Mouse (Mus musculus): Measurements from ENCODE around the gene Mrpl52. TPM values are rescaled to one million over a fixed set of nuclear protein-coding genes. Genes with fewer than 3 reads are reported as not detected.

The Mrpl52 gene
- polyA plus RNA-seq, 1 experiment from 2014 or later, result 329 TPM

DNA sequence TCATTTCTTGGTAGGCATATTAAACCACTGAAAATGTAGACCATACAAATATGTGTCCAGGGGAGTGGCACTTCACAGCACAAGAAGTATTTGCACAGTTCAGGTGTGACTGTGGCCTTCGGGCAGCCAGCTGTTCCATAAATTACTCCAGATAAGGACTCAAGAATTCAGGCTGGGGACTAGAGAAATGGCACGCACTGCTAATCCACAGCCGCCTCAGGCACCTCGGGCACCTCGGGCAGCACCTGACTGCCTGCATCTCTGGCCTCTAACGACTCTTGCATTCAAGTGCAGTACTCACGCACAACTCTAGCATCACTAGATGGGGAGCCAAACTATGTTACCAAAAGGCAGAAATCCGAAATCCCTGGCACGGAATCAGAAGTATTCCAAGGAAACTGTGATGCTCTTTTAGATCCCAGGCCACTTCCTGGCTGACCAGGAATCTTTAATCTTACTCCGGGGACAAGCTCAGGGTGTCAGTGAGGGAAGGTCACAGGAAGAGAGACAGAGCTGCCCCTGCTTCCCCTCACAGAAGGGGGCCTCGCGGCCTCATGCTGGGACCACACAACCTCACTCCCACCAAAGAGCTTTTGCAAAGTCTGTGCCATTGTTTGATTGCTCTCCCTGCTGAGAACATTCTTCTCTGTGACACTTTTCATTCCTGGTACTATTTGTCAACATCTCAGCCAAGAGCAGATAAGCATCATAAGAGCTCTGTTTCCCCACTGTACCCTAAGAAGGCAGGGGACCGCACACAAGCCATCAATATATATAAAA, 11.3 kb upstream of the Mrpl52 start:
- Histone ChIP-seq H3K27me3 (replicated peaks; ENCODE audit: control insufficient read depth, insufficient read depth, low read length) (no peaks in the 10 kb centered on the region), H3K27ac (ENCODE audit: low read depth, low read length) (no peak overlapping the region), H3K4me1 (replicated peaks; ENCODE audit: control insufficient read depth, insufficient read depth, low read length) (peaks cover 27% of the 10 kb centered on the region), H3K4me2 (no peak overlapping the region), H3K4me3 (ENCODE audit: low read depth, low read length) (no peak overlapping the region), H3K36me3 (ENCODE audit: control insufficient read depth, insufficient read depth, low read length) (no peaks in the 10 kb centered on the region), H3K9ac (ENCODE audit: low read depth, low read length) (no peak overlapping the region), H3K9me3 (ENCODE audit: control insufficient read depth, low read length) (no peaks in the 10 kb centered on the region)
- ATAC-seq (replicated peaks; ENCODE audit: low FRiP score) (no peak), DNase-seq (ENCODE audit: low spot score) (no peak)
- 29% methylated on average over 13 of the region's 13 CpGs for WGBS

DNA sequence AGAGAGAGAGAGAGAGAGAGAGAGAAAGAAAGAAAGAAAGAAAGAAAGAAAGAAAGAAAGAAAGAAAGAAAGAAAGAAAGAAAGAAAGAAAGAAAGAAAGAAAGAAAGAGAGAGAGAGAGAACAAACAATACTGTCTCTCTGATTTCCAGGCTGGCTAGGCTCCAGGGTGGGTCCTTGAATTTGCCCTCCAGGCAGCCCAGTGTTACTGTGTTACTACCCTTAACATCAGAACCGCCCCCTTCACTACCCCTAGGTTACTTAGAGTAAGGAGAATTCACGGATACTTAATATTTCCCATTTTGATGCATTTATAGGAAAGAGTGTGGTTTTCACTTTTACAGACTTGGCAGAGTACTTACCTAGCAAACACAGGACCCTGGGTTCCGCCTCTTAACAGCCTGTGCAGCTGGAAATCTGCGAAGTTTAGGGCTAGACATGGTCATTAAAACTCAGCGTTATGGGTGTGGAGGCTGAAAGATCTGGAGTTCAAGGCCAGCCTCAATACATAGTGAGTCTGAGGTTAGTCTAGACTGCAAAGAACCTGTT, 10.4 kb upstream of the Mrpl52 start:
- H3K4me2 ChIP-seq, result no peak overlapping the region
- H3K4me3 ChIP-seq (ENCODE audit: low read depth, low read length), result no peak overlapping the region
- H3K4me1 ChIP-seq (replicated peaks; ENCODE audit: control insufficient read depth, insufficient read depth, low read length), result peaks cover 25% of the 10 kb centered on the region
- H3K27me3 ChIP-seq (replicated peaks; ENCODE audit: control insufficient read depth, insufficient read depth, low read length), result no peaks in the 10 kb centered on the region
- DNase-seq (ENCODE audit: low spot score), result no peak
- H3K36me3 ChIP-seq (ENCODE audit: control insufficient read depth, insufficient read depth, low read length), result no peaks in the 10 kb centered on the region
- WGBS, result 48% methylated on average over 5 of the region's 5 CpGs
- H3K9ac ChIP-seq (ENCODE audit: low read depth, low read length), result no peak overlapping the region
- no peak overlapping the region for H3K27ac ChIP-seq (ENCODE audit: low read depth, low read length)
- no peaks in the 10 kb centered on the region for H3K9me3 ChIP-seq (ENCODE audit: control insufficient read depth, low read length)
- ATAC-seq (replicated peaks; ENCODE audit: low FRiP score), result no peak

DNA sequence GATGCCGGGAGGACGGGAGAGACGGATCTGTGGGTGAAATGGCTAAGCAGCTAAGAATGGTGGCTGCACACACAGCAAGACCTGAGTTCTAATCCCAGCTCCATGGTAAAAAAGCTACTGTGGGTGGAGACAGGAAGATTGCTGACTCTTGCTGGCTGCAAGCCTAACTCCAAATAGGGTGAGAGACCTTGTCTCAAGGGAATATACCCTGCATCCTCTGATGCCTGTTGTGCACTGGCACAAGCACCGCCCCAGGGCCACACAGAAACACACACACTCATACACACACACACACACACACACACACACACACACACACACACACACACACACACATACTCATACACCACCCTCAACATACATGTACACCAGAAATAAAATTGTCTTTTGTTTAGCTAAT, 9.9 kb upstream of the Mrpl52 start:
- Histone ChIP-seq H3K4me2 (peak overlapping the region; percentile 73), H3K27me3 (replicated peaks; ENCODE audit: control insufficient read depth, insufficient read depth, low read length) (no peaks in the 10 kb centered on the region), H3K9ac (ENCODE audit: low read depth, low read length) (peak overlapping the region; percentile 54), H3K27ac (ENCODE audit: low read depth, low read length) (no peak overlapping the region), H3K9me3 (ENCODE audit: control insufficient read depth, low read length) (no peaks in the 10 kb centered on the region), H3K36me3 (ENCODE audit: control insufficient read depth, insufficient read depth, low read length) (no peaks in the 10 kb centered on the region), H3K4me3 (ENCODE audit: low read depth, low read length) (no peak overlapping the region; the same call in 1 of the 2 replicates), H3K4me1 (replicated peaks; ENCODE audit: control insufficient read depth, insufficient read depth, low read length) (peaks cover 25% of the 10 kb centered on the region)
- DNase-seq (ENCODE audit: low spot score) (no peak), ATAC-seq (replicated peaks; ENCODE audit: low FRiP score) (no peak)
- WGBS, result 68% methylated on average over 4 of the region's 4 CpGs

DNA sequence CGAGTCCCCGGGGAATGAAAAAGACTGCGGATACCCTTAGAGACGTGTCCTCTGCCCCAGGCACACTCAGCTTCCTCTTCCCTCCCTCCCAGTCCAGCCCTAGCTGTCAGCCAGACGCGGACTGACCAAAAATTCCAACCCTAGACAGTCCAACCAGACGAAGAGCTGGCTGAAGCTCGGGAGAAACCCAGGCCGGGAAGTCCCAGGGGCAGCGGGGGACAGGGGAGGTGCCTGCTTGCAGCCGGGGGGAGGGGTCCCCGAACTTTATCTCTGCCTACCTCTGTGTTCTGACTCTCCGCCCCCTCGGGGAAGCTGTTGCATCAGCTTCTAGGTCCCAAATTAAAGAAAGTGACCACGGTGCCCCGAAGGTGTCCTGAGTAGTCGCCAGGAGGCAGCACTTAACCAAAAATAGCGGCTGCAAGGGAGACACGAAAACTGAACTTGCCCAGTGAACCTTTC, 9.1 kb upstream of the Mrpl52 start, which contains the start of gene Slc7a7:
Gene Slc7a7, minus strand, starts transcription at position 158 of the 459 bp plus-strand sequence.
- Histone ChIP-seq H3K9ac (ENCODE audit: low read depth, low read length) (peak within 1 kb of the TSS; percentile 54), H3K27me3 (replicated peaks; ENCODE audit: control insufficient read depth, insufficient read depth, low read length) (no peaks in the 10 kb centered on the region), H3K9me3 (ENCODE audit: control insufficient read depth, low read length) (no peaks in the 10 kb centered on the region), H3K4me3 (ENCODE audit: low read depth, low read length) (peak within 1 kb of the TSS; percentile 48), H3K36me3 (ENCODE audit: control insufficient read depth, insufficient read depth, low read length) (no peaks in the 10 kb centered on the region), H3K27ac (ENCODE audit: low read depth, low read length) (peak within 1 kb of the TSS; percentile 63), H3K4me2 (peak within 1 kb of the TSS; percentile 73), H3K4me1 (replicated peaks; ENCODE audit: control insufficient read depth, insufficient read depth, low read length) (peaks cover 25% of the 10 kb centered on the region)
- ATAC-seq (replicated peaks; ENCODE audit: low FRiP score) (peak; percentile 72), DNase-seq (ENCODE audit: low spot score) (peak; percentile 69)
- WGBS, result 3% methylated on average over 19 of the region's 19 CpGs

DNA sequence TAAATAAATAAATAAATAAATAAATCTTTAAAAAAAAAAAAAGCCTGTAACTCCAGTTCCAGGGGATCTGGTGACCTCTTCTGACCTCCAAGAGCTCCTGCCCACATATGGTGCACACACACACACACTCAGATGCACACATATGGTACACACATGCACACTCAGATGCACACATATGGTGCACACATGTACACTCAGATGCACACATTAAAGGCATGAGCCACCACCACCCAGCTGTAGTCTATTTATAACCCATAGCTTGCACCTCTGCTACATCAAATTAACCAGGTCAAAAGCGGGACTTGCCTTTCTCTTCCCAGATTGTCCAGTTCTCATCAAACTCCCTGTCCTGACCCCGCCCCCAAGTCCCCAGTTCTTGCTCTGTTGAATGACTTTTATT, 5.7 kb upstream of the Mrpl52 start:
- no peaks in the 10 kb centered on the region for H3K27me3 ChIP-seq (replicated peaks; ENCODE audit: control insufficient read depth, insufficient read depth, low read length)
- no peak overlapping the region for H3K4me2 ChIP-seq
- ATAC-seq (replicated peaks; ENCODE audit: low FRiP score), result no peak
- H3K9me3 ChIP-seq (ENCODE audit: control insufficient read depth, low read length), result no peaks in the 10 kb centered on the region
- WGBS, result 91% methylated on average over 2 of the region's 2 CpGs
- H3K4me1 ChIP-seq (replicated peaks; ENCODE audit: control insufficient read depth, insufficient read depth, low read length), result peaks cover 28% of the 10 kb centered on the region
- no peaks in the 10 kb centered on the region for H3K36me3 ChIP-seq (ENCODE audit: control insufficient read depth, insufficient read depth, low read length)
- no peak overlapping the region for H3K9ac ChIP-seq (ENCODE audit: low read depth, low read length)
- H3K27ac ChIP-seq (ENCODE audit: low read depth, low read length), result no peak overlapping the region
- DNase-seq (ENCODE audit: low spot score), result no peak
- H3K4me3 ChIP-seq (ENCODE audit: low read depth, low read length), result no peak overlapping the region

DNA sequence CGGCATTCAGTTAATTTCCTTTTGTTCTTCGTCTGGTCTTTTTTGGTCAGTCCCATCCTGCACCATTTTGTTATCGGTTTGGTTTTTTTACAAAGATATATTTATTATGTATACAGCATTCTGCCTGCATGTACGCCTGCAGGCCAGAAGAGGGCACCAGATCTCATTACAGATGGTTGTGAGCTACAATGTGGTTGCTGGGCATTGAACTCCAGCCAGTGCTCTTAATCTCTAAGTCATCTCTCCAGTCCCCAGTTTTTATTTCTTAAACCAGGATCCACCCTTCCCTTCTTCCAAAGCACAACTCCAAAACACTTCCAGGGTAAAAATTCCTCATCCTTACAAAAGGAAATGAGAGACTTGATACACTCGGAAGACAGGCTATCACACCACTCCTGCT, 3.3 kb upstream of the Mrpl52 start:
- Histone ChIP-seq H3K27ac (ENCODE audit: low read depth, low read length) (no peak overlapping the region), H3K4me2 (no peak overlapping the region)
- 46% methylated on average over 5 of the region's 5 CpGs for WGBS

DNA sequence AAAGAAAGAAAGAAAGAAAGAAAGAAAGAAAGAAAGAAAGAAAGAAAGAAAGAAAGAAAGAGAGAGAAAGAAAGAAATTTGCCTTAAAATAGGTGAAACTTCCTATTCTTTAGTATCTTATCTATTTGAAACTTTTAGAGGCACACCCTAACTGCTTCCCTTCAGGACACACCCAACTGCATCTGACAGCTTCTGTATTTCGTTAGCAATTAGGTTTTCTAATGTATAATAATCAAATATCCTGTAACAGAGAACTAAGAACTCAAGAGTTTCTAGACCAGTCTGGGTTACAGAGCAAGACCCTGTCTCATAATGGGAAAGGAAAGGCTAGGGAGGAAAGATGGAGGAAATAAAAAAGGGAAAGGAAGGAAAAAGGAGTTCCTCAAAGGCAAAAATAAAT, 2.1 kb upstream of the Mrpl52 start:
- peaks cover 27% of the 10 kb centered on the region for H3K4me1 ChIP-seq (replicated peaks; ENCODE audit: control insufficient read depth, insufficient read depth, low read length)
- ATAC-seq (replicated peaks; ENCODE audit: low FRiP score) (no peak), DNase-seq (ENCODE audit: low spot score) (no peak)
- peak overlapping the region; percentile 53 for H3K4me2 ChIP-seq
- H3K36me3 ChIP-seq (ENCODE audit: control insufficient read depth, insufficient read depth, low read length), result peaks cover 5% of the 10 kb centered on the region; the same call in 1 of the 2 replicates
- no peaks in the 10 kb centered on the region for H3K27me3 ChIP-seq (replicated peaks; ENCODE audit: control insufficient read depth, insufficient read depth, low read length)
- no peaks in the 10 kb centered on the region for H3K9me3 ChIP-seq (ENCODE audit: control insufficient read depth, low read length)
- H3K4me3 ChIP-seq (ENCODE audit: low read depth, low read length), result no peak overlapping the region
- 48% methylated on average over 1 of the region's 1 CpGs for WGBS
- H3K27ac ChIP-seq (ENCODE audit: low read depth, low read length), result peak overlapping the region; percentile 64; the same call in 1 of the 2 replicates
- no peak overlapping the region for H3K9ac ChIP-seq (ENCODE audit: low read depth, low read length)

More for the DNA sequence above, 3.3 kb upstream of the Mrpl52 start:
- Histone ChIP-seq H3K27me3 (replicated peaks; ENCODE audit: control insufficient read depth, insufficient read depth, low read length) (no peaks in the 10 kb centered on the region), H3K9ac (ENCODE audit: low read depth, low read length) (no peak overlapping the region), H3K4me1 (replicated peaks; ENCODE audit: control insufficient read depth, insufficient read depth, low read length) (peaks cover 22% of the 10 kb centered on the region), H3K9me3 (ENCODE audit: control insufficient read depth, low read length) (no peaks in the 10 kb centered on the region), H3K4me3 (ENCODE audit: low read depth, low read length) (no peak overlapping the region), H3K36me3 (ENCODE audit: control insufficient read depth, insufficient read depth, low read length) (no peaks in the 10 kb centered on the region)
- ATAC-seq (replicated peaks; ENCODE audit: low FRiP score), result no peak
- no peak for DNase-seq (ENCODE audit: low spot score)

DNA sequence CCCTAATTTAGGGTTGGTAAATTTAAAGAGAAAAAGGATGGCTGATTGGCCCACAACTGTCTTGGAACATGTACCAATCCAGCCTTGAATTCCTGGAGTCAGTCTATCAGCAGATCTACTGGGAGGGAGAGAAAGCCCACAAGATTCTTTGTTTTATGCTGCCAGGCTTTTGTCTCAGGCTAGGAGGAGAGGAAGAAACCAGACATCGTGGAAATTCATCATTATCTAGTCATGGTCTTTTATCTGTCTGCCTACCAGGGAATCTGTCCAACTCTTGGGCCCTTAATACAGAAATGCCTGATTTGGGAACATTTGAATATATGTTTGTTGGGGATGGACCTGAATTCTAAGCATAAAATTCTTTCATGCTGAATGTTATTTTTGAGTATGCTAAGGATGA, 1.2 kb upstream of the Mrpl52 start:
- Histone ChIP-seq H3K9ac (ENCODE audit: low read depth, low read length) (no peak overlapping the region), H3K4me3 (ENCODE audit: low read depth, low read length) (no peak overlapping the region), H3K27me3 (replicated peaks; ENCODE audit: control insufficient read depth, insufficient read depth, low read length) (no peaks in the 10 kb centered on the region), H3K27ac (ENCODE audit: low read depth, low read length) (peak overlapping the region; percentile 64; the same call in 1 of the 2 replicates), H3K4me1 (replicated peaks; ENCODE audit: control insufficient read depth, insufficient read depth, low read length) (peaks cover 36% of the 10 kb centered on the region), H3K4me2 (peak overlapping the region; percentile 89), H3K36me3 (ENCODE audit: control insufficient read depth, insufficient read depth, low read length) (peaks cover 5% of the 10 kb centered on the region; the same call in 1 of the 2 replicates), H3K9me3 (ENCODE audit: control insufficient read depth, low read length) (no peaks in the 10 kb centered on the region)
- no peak for DNase-seq (ENCODE audit: low spot score)
- ATAC-seq (replicated peaks; ENCODE audit: low FRiP score), result no peak
- WGBS, result 42% methylated on average over 1 of the region's 1 CpGs
